Mouse (Mus musculus) left cerebral cortex, adult 8-10 months (tissue): ENCODE results near the gene Gpd1l. TPM values are rescaled to one million over a fixed set of nuclear protein-coding genes. Genes with fewer than 3 reads are reported as not detected.

Experiments
- total RNA-seq, 4 experiments: library from RNA; stranded (reverse); gene quantifications; 2 replicates each; pipeline ENCODE4 v1.2.4; 2022

The Gpd1l gene
- total RNA-seq, 4 experiments from 2014 or later: 77.7 to 91.2 (median 80.0) TPM

Other genes starting within 250 kb of the Gpd1l start
- 10 to 100 TPM; 84.6 to 87.5 (median 85.9) TPM for gene Dync1li1, start 245.2 kb downstream of the Gpd1l start, total RNA-seq
- gene Cmtm6, start 202.9 kb downstream of the Gpd1l start, total RNA-seq: 10 to 100 TPM; 20.0 to 25.7 (median 22.9) TPM
- 1 to 10 TPM; 2.7 to 6.4 (median 4.9) TPM for gene Cmtm7, start 152.1 kb downstream of the Gpd1l start, total RNA-seq
- 1 to 10 TPM; 1.7 to 2.6 (median 2.2) TPM for gene Cmtm8, start 89.8 kb downstream of the Gpd1l start, total RNA-seq
- gene Osbpl10, start 44.6 kb upstream of the Gpd1l start, total RNA-seq: 10 to 100 TPM; 39.9 to 46.4 (median 45.2) TPM
- 10 to 100 TPM in 3 of 4 experiments, 1 to 10 TPM in 1; 9.8 to 44.3 (median 37.3) TPM for gene Rps27rt, start 48.8 kb upstream of the Gpd1l start, total RNA-seq